Mouse (Mus musculus): ENCODE measurements around the gene Nectin1.

Nectin1 gene

GRCm38 (mm10) chr9:43741277-43741676 is 2.5 kb upstream of the Nectin1 start:
- DNase-seq (ENCODE audit: low spot score) = no peak

GRCm38 (mm10) chr9:43742066-43742465 is 1.7 kb upstream of the Nectin1 start:
- no peak for DNase-seq (ENCODE audit: low spot score)

GRCm38 (mm10) chr9:43742902-43743646 is 710 bp upstream of the Nectin1 start:
- DNase-seq (ENCODE audit: low spot score) = peak; percentile 50

- DNase-seq (ENCODE audit: low spot score) = peak; percentile 72
Measured at GRCm38 (mm10) chr9:43744138-43744981, 576 bp downstream of the Nectin1 start.

- peak; percentile 54 for DNase-seq (ENCODE audit: low spot score)
Measured at GRCm38 (mm10) chr9:43745051-43745792, 1.4 kb downstream of the Nectin1 start.

- no peak for DNase-seq (ENCODE audit: low spot score)
Measured at GRCm38 (mm10) chr9:43745951-43746703, 2.3 kb downstream of the Nectin1 start.

- no peak for DNase-seq (ENCODE audit: low spot score)
Measured at GRCm38 (mm10) chr9:43747710-43748109, 3.9 kb downstream of the Nectin1 start.

GRCm38 (mm10) chr9:43748519-43748918 is 4.7 kb downstream of the Nectin1 start:
- no peak for DNase-seq (ENCODE audit: low spot score)

GRCm38 (mm10) chr9:43750053-43750452 is 6.3 kb downstream of the Nectin1 start:
- DNase-seq (ENCODE audit: low spot score) = no peak

GRCm38 (mm10) chr9:43751111-43751510 is 7.3 kb downstream of the Nectin1 start:
- no peak for DNase-seq (ENCODE audit: low spot score)

GRCm38 (mm10) chr9:43753481-43753880 is 9.7 kb downstream of the Nectin1 start:
- no peak for DNase-seq (ENCODE audit: low spot score)

- DNase-seq (ENCODE audit: low spot score) = peak; percentile 42
Measured at GRCm38 (mm10) chr9:43754083-43754482, 10.3 kb downstream of the Nectin1 start.

GRCm38 (mm10) chr9:43754768-43755197 is 11.0 kb downstream of the Nectin1 start:
- DNase-seq (ENCODE audit: low spot score) = no peak

GRCm38 (mm10) chr9:43755464-43755863 is 11.7 kb downstream of the Nectin1 start:
- no peak for DNase-seq (ENCODE audit: low spot score)

GRCm38 (mm10) chr9:43755928-43756327 is 12.1 kb downstream of the Nectin1 start:
- peak; percentile 80 for DNase-seq (ENCODE audit: low spot score)

GRCm38 (mm10) chr9:43757225-43757624 is 13.4 kb downstream of the Nectin1 start:
- DNase-seq (ENCODE audit: low spot score) = no peak

GRCm38 (mm10) chr9:43757972-43758965 is 14.5 kb downstream of the Nectin1 start:
- DNase-seq (ENCODE audit: low spot score) = peak; percentile 64

- DNase-seq (ENCODE audit: low spot score) = no peak
Measured at GRCm38 (mm10) chr9:43760078-43760477, 16.3 kb downstream of the Nectin1 start.

GRCm38 (mm10) chr9:43761181-43761820 is 17.5 kb downstream of the Nectin1 start:
- no peak for DNase-seq (ENCODE audit: low spot score)

GRCm38 (mm10) chr9:43761941-43762340 is 18.2 kb downstream of the Nectin1 start:
- no peak for DNase-seq (ENCODE audit: low spot score)
